1 mouse cellular context compared by ENCODE assay signal in the genomic region with DNA sequence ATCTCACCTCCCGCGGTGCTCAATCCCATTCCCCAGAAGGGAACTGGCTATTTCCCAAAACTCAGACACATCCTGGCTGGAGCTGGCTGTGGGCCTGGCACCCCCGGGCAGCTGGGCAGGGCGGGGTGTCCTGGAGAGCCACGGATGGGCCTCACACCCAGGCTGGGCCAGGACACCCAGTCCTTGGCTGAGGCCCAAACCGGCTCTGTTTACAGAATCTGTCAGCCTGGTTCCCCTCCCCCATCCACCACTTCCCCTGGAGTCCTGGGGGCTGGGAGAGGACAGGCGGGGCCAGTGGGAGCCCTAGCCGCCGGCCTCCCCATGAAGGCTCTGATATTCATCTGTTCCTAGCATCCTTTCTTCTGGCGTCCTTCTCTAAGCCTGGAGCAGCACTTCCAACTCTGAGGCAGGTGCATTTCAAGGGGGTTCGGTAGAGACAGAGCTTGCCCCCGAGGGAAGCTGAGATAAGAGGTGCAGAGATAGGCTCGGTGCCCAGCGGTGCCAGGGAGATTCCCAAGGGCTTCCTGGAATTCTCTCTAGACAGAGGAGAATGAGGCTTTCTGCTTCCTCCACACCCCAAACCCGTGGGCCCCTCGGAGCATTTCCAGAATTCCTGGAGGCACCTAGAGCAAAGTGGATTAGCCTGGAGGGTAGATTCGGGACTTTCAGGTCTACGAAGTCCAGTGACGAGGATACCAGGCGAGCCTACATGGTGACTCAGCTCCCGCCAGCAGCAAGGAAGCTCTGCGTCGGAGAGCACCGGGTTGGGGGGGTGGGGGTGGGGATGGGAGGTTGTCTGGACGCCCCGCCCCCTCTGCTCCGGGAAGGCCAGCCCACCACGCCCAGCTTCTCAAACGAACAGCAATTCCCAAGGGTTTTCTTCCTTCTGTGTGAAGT.
TF ChIP-seq lines count a peak whose summit lies in the region.

No protein-coding gene starts in this region.

TF ChIP-seq in myocyte, 11 proteins besides CTCF, POLR2A, EP300 and RAD21 (continued from another document):
- TF ChIP-seq CEBPB (IDR thresholded peaks at IDR 0.05; ENCODE audit: insufficient read depth, poor library complexity, severe bottlenecking) (no peak), MYOG (IDR thresholded peaks at IDR 0.05; ENCODE audit: control insufficient read depth in 1 of 3, insufficient read depth in 1 of 3, insufficient read length in 2 of 3, low read depth in 2 of 3) (peak in 2 of 3 experiments; percentile 47 to 89)
TF ChIP-seq in myocyte: peak in this region for 3.
